Mouse (Mus musculus) liver, adult 2 months (tissue): ENCODE measurements at regions not wholly inside any gene's neighbourhood (a gene's known extent, or its start where the extent isn't known, plus 50 kb on each side); places are given as distances from the start of the nearest gene placed in this dataset.

Source experiments
- DNase-seq: peaks from one replicate; pipeline ENCODE4 v3.0.0-alpha.2; 2011; ENCODE audit warnings: low read depth, low spot score; ENCODE audit errors: extremely low read depth
- H3K27ac ChIP-seq: fragments of 200-500 bp; replicated peaks from 2 replicates; pipeline ENCODE4 v1.5.1; 2012; ENCODE audit warnings: low read depth, mild to moderate bottlenecking, control low read depth, inconsistent platforms, low read length; ENCODE audit not compliant: insufficient read depth
- H3K27me3 ChIP-seq: fragments of 200-500 bp; 2 replicates; pipeline ENCODE4 v1.6.1; 2012; ENCODE audit warnings: mild to moderate bottlenecking, moderate library complexity, low read length, inconsistent platforms; ENCODE audit not compliant: control insufficient read depth, insufficient read depth
- H3K36me3 ChIP-seq: fragments of 200-500 bp; 2 replicates; pipeline ENCODE4 v1.6.1; 2012; ENCODE audit warnings: low read length, inconsistent platforms; ENCODE audit not compliant: control insufficient read depth, insufficient read depth
- H3K4me1 ChIP-seq: fragments of 200-500 bp; 2 replicates; pipeline ENCODE4 v1.6.1; 2011; ENCODE audit warnings: low read length; ENCODE audit not compliant: control insufficient read depth, insufficient read depth
- H3K4me3 ChIP-seq: fragments of 200-500 bp; 2 replicates; pipeline ENCODE4 v1.5.1; 2011; ENCODE audit warnings: low read depth, mild to moderate bottlenecking, control low read depth, low read length, moderate library complexity; ENCODE audit not compliant: insufficient read depth
- H3K79me2 ChIP-seq: fragments of 200-500 bp; 2 replicates; pipeline ENCODE4 v1.6.1; 2012; ENCODE audit warnings: inconsistent platforms, mild to moderate bottlenecking, low read length, moderate library complexity; ENCODE audit not compliant: control insufficient read depth, insufficient read depth
- H3K9ac ChIP-seq: fragments of 200-500 bp; 2 replicates; pipeline ENCODE4 v1.6.1; 2012; ENCODE audit warnings: low read depth, mild to moderate bottlenecking, control low read depth, inconsistent platforms, low read length
- CTCF ChIP-seq: fragments of 200-500 bp; IDR thresholded peaks from 2 replicates; pipeline ENCODE4 v1.5.1; 2011; ENCODE audit warnings: low read depth, low read length, control low read depth
- POLR2A ChIP-seq: fragments of 200-500 bp; IDR thresholded peaks from 2 replicates; pipeline ENCODE4 v1.6.1; 2011; ENCODE audit warnings: low read length, control low read depth; ENCODE audit not compliant: insufficient read depth; ENCODE audit errors: extremely low read depth
- WGBS: fragments of 180-500 bp; shearing (Covaris S2); methylation state at CpG from one replicate; pipeline ENCODE4 v1.1.7; 2018; 5-methylcytosine and 5-hydroxymethylcytosine counted together

GRCm38 (mm10) chr16:95057596-95057995 lies 60.1 kb upstream of the Kcnj6 start:
- no peaks in the 10 kb centered on the region for H3K27me3 ChIP-seq
- TF ChIP-seq CTCF (no peak), POLR2A (no peak)
- 32% methylated on average over 1 of the region's 1 CpGs for WGBS
- no peaks in the 10 kb centered on the region for H3K79me2 ChIP-seq
- no peak overlapping the region for H3K27ac ChIP-seq
- H3K4me3 ChIP-seq = no peak overlapping the region
- DNase-seq = no peak
- no peaks in the 10 kb centered on the region for H3K36me3 ChIP-seq
- no peak overlapping the region for H3K9ac ChIP-seq
- H3K4me1 ChIP-seq = no peaks in the 10 kb centered on the region

- no peaks in the 10 kb centered on the region for H3K27me3 ChIP-seq
- H3K27ac ChIP-seq = no peak overlapping the region
- 83% methylated on average over 6 of the region's 6 CpGs for WGBS
- no peaks in the 10 kb centered on the region for H3K36me3 ChIP-seq
- no peak overlapping the region for H3K9ac ChIP-seq
- TF ChIP-seq CTCF (no peak), POLR2A (no peak)
- no peak overlapping the region for H3K4me3 ChIP-seq
- no peak for DNase-seq
- no peaks in the 10 kb centered on the region for H3K4me1 ChIP-seq
- no peaks in the 10 kb centered on the region for H3K79me2 ChIP-seq
Observed at GRCm38 (mm10) chr16:95064423-95064822, 66.9 kb upstream of the Kcnj6 start.

GRCm38 (mm10) chr16:95066687-95067086 lies 69.2 kb upstream of the Kcnj6 start:
- H3K27ac ChIP-seq = no peak overlapping the region
- DNase-seq = no peak
- no peak overlapping the region for H3K4me3 ChIP-seq
- TF ChIP-seq CTCF (no peak), POLR2A (no peak)
- no peaks in the 10 kb centered on the region for H3K27me3 ChIP-seq
- H3K36me3 ChIP-seq = no peaks in the 10 kb centered on the region
- no peak overlapping the region for H3K9ac ChIP-seq
- no peaks in the 10 kb centered on the region for H3K79me2 ChIP-seq
- H3K4me1 ChIP-seq = no peaks in the 10 kb centered on the region
- 87% methylated on average over 3 of the region's 3 CpGs for WGBS

DNA sequence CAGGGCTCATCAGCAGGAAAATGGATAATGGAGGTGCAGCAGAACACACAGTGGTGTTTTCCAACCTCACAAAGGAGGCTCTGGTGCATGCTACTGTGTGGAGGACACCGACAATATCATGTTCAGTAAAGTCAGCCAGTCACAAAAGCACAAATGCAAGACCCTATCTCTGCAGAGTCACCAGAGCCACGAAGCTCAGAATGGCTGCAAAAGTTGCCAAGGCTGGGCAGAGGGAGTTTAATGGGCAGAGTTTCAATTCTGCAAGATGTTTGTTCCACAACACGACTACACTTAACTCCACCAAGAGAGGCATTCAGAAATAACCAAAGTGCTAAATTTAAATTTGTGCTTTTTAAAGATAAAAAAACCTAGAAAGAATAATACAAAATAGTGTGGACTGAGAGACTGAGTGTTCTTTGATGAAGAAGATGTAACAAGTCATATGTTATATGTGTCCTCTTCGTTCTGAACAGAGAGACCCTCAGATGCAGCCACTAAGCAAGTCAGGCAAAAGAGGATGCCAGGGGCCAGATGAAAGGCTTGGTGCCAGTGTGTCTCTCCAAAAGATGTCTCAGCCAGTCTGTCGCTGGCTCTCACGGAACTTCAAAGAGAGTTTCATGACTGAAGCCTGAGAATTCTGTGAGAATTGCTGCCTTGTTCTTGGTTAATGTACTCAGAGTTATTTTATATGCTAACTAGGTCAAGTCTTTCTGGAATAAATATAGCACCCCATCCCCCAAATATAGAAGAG lies 95.1 kb upstream of the Kcnj6 start:
- H3K27me3 ChIP-seq = 0 out of 2 replicates have a peak, but pooled peaks cover 2% of the 10 kb centered on the region

GRCm38 (mm10) chr16:95093753-95094152 lies 96.3 kb upstream of the Kcnj6 start:
- no peaks in the 10 kb centered on the region for H3K4me1 ChIP-seq
- H3K9ac ChIP-seq = no peak overlapping the region
- H3K27ac ChIP-seq = no peak overlapping the region
- no peak for DNase-seq
- no peaks in the 10 kb centered on the region for H3K79me2 ChIP-seq
- TF ChIP-seq POLR2A = no peak
- TF ChIP-seq CTCF = no peak
- H3K4me3 ChIP-seq = no peak overlapping the region
- H3K27me3 ChIP-seq = 0 out of 2 replicates have a peak, but pooled peaks cover 2% of the 10 kb centered on the region
- WGBS = 23% methylated on average over 10 of the region's 10 CpGs
- H3K36me3 ChIP-seq = no peaks in the 10 kb centered on the region

More for the DNA sequence above, 95.1 kb upstream of the Kcnj6 start:
- H3K27ac ChIP-seq = no peak overlapping the region
- no peaks in the 10 kb centered on the region for H3K4me1 ChIP-seq
- TF ChIP-seq CTCF = no peak
- H3K9ac ChIP-seq = no peak overlapping the region
- 69% methylated on average over 6 of the region's 6 CpGs for WGBS
- DNase-seq = no peak
- H3K79me2 ChIP-seq = no peaks in the 10 kb centered on the region
- no peak overlapping the region for H3K4me3 ChIP-seq
- no peaks in the 10 kb centered on the region for H3K36me3 ChIP-seq

- DNase-seq = no peak
- WGBS = 80% methylated on average over 9 of the region's 9 CpGs
- Histone ChIP-seq H3K79me2 (no peaks in the 10 kb centered on the region), H3K36me3 (no peaks in the 10 kb centered on the region), H3K4me3 (no peak overlapping the region), H3K4me1 (no peaks in the 10 kb centered on the region), H3K9ac (no peak overlapping the region), H3K27me3 (no peaks in the 10 kb centered on the region), H3K27ac (no peak overlapping the region)
- TF ChIP-seq POLR2A (no peak), CTCF (no peak)
Observed at GRCm38 (mm10) chr16:95100954-95101353, 103.5 kb upstream of the Kcnj6 start.
